Mouse (Mus musculus): ENCODE data around the gene Trappc2. TPM values are rescaled to one million over a fixed set of nuclear protein-coding genes. Genes with fewer than 3 reads are reported as not detected.
A peak's percentile ranks its signal among the peaks of the same experiment; 100 is the strongest.

The Trappc2 gene
- total RNA-seq (2021): 10 to 100 TPM; 15.8 to 16.4 TPM

DNA sequence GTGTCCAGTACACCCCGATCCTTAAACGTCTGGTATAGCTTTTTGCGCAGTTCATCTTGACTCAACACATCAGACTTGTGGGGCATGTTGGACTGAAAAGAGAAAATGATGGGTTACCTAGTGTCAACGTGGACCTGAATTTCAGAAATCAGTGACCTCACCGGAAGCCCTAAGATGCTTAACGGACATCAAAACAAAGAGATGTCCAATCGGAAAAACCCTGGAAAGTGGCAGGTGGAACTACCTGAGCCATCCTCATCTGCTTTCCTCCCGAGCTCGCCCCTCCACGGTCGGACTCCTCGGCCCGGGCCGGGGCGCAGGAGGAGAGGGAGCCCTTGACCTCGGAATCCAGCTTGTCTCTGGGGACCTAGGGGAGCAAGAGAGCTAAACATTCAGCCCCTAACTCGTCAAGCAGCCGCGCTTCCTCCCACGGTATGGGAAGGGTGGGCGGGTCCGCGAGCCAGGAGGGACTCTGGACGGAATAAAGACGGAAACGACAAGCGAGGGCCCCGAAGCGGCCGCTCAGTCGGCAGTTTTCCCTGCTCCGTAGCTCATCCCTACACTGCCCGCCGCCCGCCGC lies at the start of gene Trappc2:
Trappc2 (plus strand) TSS at position 539 of the 580 bp plus-strand sequence.
- intact Hi-C loops (cut with DNase I): loop anchor here (5.0 to 10.0 kb wide), 2 partner anchors 72 to 795 kb away; no protein-coding TSS in a partner anchor
- no peak for DNase-seq

DNA sequence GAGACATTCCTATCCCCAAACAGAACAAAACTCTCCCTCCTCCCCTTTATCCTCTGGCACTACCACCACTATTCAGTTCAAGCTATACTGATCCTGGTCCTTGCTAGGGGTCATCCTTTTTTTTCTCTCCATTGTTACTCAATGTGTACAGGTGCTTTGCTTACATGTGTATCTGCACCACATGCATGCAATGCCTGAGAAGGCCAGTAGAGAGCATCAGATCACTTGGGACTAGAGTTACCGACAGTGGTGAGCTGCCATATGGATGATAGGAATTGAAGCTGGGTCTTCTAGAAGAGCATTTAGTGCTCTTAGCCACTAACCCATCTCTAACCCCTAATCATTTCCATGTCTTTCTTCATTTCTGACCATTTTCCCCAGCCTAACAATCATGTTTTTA lies 46.6 kb upstream of the Trappc2 start:
- intact Hi-C loops (cut with DNase I): no loop called here
- DNase-seq: no peak

- intact Hi-C loops (cut with DNase I): no loop called here
- no peak for DNase-seq
Observed at GRCm38 (mm10) chrX:166407865-166408264, 32.5 kb upstream of the Trappc2 start.

GRCm38 (mm10) chrX:166416196-166416595 lies 24.2 kb upstream of the Trappc2 start:
- peak; percentile 18 to 35 for DNase-seq
- intact Hi-C loops (cut with DNase I): loop anchor here (10.0 kb wide), 1 partner anchor 241 kb away; the partner anchor contains the start of gene Gemin8

DNA sequence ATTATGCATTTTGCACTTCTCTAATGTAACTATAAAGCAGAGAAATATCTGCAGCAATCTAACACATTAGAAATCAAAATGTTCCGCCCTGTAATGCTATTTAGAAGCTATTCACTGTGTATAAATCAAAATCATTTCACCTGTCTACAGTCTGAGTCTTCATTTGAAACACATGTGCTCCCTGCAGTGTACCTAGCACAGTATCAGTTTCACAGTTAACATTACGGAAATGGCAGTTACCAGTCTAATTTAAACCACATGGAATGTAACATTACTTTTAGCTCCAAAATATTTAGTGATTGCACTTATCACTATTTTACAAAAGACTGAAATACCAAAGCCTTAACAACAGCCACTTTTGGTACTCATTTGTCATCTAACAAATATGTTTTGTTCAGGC lies 5.6 kb upstream of the Trappc2 start:
- intact Hi-C loops (cut with DNase I): loop anchor here (5.0 kb wide), 1 partner anchor 217 kb away; no protein-coding TSS in a partner anchor

GRCm38 (mm10) chrX:166440616-166441063 lies 266 bp downstream of the Trappc2 start, which contains the start of gene Ofd1:
Ofd1 (minus strand) TSS chrX:166440704.
- peak; percentile 90 to 93 for DNase-seq
- intact Hi-C loops (cut with DNase I): loop anchor here (5.0 to 10.0 kb wide), 2 partner anchors 72 to 794 kb away; no protein-coding TSS in a partner anchor

More for the DNA sequence above, 5.6 kb upstream of the Trappc2 start:
- no peak for DNase-seq

- intact Hi-C loops (cut with DNase I): loop anchor here (5.0 to 10.0 kb wide), 2 partner anchors 68 to 790 kb away; no protein-coding TSS in a partner anchor
- DNase-seq: no peak
Observed at GRCm38 (mm10) chrX:166444552-166444951, 4.2 kb downstream of the Trappc2 start.

DNA sequence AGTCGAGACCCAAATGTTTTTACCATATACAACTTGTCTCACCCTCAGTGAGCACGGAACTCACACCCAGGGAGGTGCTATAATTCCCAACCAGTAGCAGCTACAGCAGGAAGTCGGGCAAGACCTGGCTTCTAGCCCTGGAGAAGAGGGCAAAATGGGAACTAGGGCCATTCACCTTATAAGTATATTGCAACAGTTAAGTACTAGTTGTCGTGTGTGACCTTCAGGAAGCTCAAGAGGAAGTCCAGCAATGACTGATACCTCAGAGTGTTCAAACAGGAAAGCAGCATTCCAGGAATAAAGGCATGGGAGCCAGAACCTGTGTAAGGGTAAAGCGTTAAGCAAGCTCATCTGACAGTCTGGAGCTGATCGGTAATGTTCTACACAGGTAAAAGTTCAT lies 13.2 kb downstream of the Trappc2 start:
- intact Hi-C loops (cut with DNase I): no loop called here
- no peak for DNase-seq

- intact Hi-C loops (cut with DNase I): no loop called here
- no peak for DNase-seq
Observed at GRCm38 (mm10) chrX:166454331-166454730, 14.0 kb downstream of the Trappc2 start.

DNA sequence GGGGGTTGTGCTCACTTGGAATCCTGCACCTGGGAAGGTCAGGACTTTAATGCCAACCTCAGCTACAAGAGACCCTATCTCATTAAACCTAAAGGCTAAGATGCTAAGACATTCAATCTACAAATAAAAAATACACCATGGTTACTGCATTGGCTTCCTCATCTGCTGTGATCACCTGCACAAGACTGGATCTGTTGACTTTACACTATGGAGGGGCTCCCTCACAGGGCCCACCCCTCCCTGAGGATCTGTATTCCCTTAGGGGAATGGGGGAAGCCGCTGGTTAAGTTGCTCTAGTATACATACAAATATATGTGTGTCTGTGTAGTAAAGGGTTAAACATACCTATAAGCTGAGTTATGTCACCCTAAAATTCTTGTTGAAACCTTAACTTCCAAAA lies 15.2 kb downstream of the Trappc2 start:
- no peak for DNase-seq
- intact Hi-C loops (cut with DNase I): no loop called here

- no peak for DNase-seq
- intact Hi-C loops (cut with DNase I): no loop called here
Observed at GRCm38 (mm10) chrX:166468321-166468720, 27.9 kb downstream of the Trappc2 start.

GRCm38 (mm10) chrX:166472612-166473011 lies 32.2 kb downstream of the Trappc2 start:
- intact Hi-C loops (cut with DNase I): no loop called here
- no peak for DNase-seq

DNA sequence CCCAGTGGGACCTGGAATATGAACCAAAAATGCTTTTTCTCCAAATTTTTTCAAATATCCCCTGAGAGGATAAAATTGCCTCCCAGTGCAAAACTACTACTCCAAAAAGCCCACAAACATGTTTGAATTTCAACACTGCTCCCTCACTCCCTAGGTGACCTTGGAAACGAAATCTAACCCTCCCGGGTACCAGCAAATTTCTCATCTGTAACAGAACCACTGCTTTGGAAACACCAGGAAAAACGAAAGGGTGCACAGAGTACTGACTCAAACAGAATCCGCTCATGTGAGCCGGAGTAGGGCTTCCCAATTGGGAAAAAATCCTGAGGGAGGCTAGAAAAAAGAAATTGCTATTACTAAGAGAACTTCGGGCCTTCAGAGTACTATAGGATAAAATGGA lies 37.0 kb downstream of the Trappc2 start:
- intact Hi-C loops (cut with DNase I): no loop called here
- DNase-seq: no peak

DNA sequence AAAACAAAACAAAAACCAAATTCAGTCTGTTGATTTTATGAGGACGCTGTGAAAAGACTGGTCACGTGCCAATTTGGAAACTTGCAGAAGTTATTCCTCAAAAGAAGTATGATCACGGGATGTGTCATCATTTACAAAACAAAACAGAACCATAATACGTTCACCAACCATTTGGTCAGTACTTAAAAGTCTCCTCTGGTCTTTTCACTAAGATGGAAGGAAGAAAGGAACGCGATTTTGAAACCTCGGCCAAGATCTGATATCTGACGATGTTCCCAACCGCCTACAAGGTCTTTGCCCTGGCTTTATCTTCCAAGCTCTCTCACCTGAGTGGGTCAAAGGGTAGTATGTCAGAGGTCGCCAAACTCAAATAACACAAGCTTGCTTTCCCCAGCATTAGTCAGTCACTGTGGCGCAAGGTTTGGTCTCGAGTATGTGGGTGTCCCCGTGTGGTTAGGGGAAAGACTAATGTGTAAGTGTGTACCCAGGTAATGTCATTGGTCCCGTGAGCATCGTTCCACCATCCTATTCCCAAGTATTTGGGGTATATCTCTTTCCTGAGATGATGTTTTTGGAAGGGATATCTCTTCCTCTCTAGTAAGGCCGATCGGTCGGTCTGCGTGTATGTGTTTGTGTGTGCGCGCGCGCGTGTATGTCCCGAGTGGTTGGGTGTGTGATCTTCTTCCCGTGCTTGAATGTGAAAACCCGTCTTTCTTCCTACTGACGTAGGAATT lies 38.4 kb downstream of the Trappc2 start:
- peak; percentile 12 for DNase-seq
- intact Hi-C loops (cut with DNase I): no loop called here

DNA sequence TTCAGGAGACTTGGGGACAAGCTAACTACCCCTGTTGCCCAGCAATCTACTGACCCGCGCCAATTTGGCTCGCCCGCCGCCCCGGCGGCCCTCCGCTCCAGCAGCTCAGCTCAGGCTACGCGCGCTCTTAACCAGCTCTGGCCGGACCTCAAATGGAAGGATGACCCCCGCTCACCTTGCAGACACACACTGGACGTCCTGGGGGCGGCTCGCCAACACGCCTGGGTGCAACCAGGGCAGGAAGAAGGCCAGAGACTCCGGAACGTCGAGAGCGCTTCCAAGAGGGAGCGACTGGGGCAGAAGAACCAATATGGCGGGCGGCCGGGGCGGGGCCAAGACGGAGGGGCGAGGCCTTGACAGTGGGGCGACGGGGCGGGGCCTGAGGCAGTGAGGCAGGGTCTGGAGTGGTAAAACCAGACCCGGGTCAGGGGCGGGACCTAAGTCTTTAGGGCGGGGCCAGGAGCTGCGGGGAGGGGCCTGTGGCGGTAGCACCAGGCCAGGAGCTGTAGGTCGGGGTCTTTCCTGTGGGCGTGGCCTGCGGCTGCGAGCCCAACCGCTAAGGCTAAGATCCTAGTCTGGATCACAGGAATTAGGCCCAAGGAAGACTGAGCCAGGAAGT lies 39.1 kb downstream of the Trappc2 start, which contains the start of gene Rab9:
Rab9 (minus strand) TSS at position 503 of the 619 bp plus-strand sequence.
- intact Hi-C loops (cut with DNase I): no loop called here
- peak; percentile 93 for DNase-seq

- intact Hi-C loops (cut with DNase I): no loop called here
Observed at GRCm38 (mm10) chrX:166495052-166495451, 54.7 kb downstream of the Trappc2 start.

GRCm38 (mm10) chrX:166497771-166498170 lies 57.4 kb downstream of the Trappc2 start:
- DNase-seq: no peak
- intact Hi-C loops (cut with DNase I): no loop called here

More at GRCm38 (mm10) chrX:166495052-166495451, 54.7 kb downstream of the Trappc2 start:
- DNase-seq: no peak

DNA sequence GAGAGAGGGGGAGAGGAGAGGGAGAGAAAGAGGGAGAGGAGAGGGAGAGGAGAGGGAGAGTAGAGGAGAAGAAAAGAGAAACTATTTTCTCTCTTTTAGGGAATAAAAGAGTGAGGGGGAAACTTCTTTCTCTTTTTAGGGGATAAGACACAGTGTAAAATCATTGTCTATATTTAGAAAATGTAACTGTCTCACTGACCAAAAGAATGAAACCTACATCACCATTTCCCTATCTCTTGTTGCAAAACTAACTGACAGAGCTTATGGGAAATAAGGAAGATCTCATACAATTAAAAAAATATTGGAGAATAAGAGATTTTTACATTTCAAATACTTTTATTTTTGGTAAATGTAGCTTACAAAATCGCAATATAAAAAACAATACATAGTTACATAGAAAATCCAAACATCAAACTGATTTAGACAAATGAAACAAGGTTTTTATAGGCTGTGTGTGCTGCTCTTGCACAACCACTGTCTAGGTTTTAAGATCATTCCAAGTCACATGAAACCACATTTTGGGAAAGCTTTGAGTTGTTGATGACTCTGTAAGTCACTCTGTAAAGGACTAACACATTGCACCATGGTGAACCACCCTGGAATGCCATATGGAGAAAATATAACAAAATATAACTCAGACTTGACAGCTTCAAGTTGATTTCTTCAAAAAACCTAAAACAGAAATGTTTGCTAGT lies 59.3 kb downstream of the Trappc2 start:
- intact Hi-C loops (cut with DNase I): no loop called here
- no peak for DNase-seq
